ENCODE assay signal across 26 mouse cellular contexts in the genomic region with DNA sequence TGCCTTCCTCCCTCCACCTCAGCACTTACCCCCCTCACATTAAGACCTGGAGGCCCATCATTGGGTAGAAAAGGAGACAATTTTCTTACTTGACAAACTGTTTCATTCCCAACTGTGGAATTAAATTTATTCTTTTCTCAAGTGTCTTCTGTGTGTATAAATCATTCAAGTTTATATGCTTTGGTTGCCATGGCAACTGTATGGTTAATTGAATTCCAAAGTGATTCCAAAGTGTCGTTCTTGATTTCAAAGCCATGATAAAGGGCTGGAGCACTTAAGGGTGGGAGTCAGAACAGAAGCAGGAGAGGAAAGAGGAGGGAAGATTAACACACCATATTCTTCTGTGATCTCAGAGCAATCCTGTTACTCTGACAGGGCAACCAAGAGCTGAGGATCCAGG.
DNase-seq lines count a peak whose midpoint lies in the region; ATAC-seq and TF ChIP-seq lines count a peak whose summit lies in the region.
"Had no signal": no experiment of that assay in that cellular context is flagged by ENCODE, and none has a peak within 500 bp of the region (broad histone marks: within the 10 kb centered on the region; RNA-seq: fewer than 3 reads in every experiment).

No protein-coding gene starts in this region.

- DNase-seq in forebrain, embryonic 14.5 days (ENCODE audit: low spot score): peak; percentile 60
- peak; percentile 20 for DNase-seq in layer of hippocampus, adult 9-11 months
- no peak for DNase-seq in layer of hippocampus, postnatal 36 days
- peak; percentile 35 for DNase-seq in MN1 (ENCODE audit: low spot score)
- DNase-seq in brain, embryonic 18.5 days (ENCODE audit: low read depth, low spot score): peak; percentile 56
- DNase-seq in gastrocnemius, adult 2 months: no peak
- DNase-seq: adrenal gland, postnatal 25 days; cerebellum, adult 8-10 months; cerebellum, postnatal 25 days; gastrocnemius, postnatal 10 days; heart, postnatal 14 days; kidney, adult 9 months; kidney, postnatal 14 days; liver; lung, embryonic 14.5 days; lung, postnatal 14 days; right cerebral cortex, postnatal 25 days; thymus, postnatal 14 days had no signal

- H3K27me3 ChIP-seq in forebrain, embryonic 14.5 days (replicated peaks; ENCODE audit: control insufficient read depth, insufficient read depth, low read length): no peaks in the 10 kb centered on the region
- no peaks in the 10 kb centered on the region for H3K27me3 ChIP-seq in forebrain, embryonic 12.5 days
- no peaks in the 10 kb centered on the region for H3K27me3 ChIP-seq in intestine, postnatal 0 days (replicated peaks; ENCODE audit: control insufficient read depth, insufficient read depth, low read length)
- H3K27me3 ChIP-seq: embryonic facial prominence, embryonic 12.5 days; intestine, embryonic 15.5 days; stomach, embryonic 15.5 days had no signal

- H3K4me2 ChIP-seq in forebrain, embryonic 14.5 days (ENCODE audit: low read length): no peak overlapping the region
- no peak overlapping the region for H3K4me2 ChIP-seq in forebrain, embryonic 12.5 days
- H3K4me2 ChIP-seq in intestine, postnatal 0 days (replicated peaks; ENCODE audit: low read depth): no peak overlapping the region
- H3K4me2 ChIP-seq: embryonic facial prominence, embryonic 12.5 days; intestine, embryonic 15.5 days; lung, embryonic 14.5 days; stomach, embryonic 15.5 days had no signal

- H3K36me3 ChIP-seq in forebrain, embryonic 14.5 days (ENCODE audit: control insufficient read depth, insufficient read depth, low read length): no peaks in the 10 kb centered on the region
- H3K36me3 ChIP-seq in forebrain, embryonic 12.5 days (replicated peaks): no peaks in the 10 kb centered on the region
- no peaks in the 10 kb centered on the region for H3K36me3 ChIP-seq in intestine, postnatal 0 days (ENCODE audit: control insufficient read depth, insufficient read depth)
- H3K36me3 ChIP-seq: embryonic facial prominence, embryonic 12.5 days; hindbrain, embryonic 10.5 days; intestine, embryonic 15.5 days; stomach, embryonic 15.5 days had no signal

- intact Hi-C loops in gastrocnemius, adult 2 months (cut with DNase I): no loop called here

- no peak for TF ChIP-seq CTCF in gastrocnemius, adult 2 months (IDR thresholded peaks at IDR 0.05)
- TF ChIP-seq CTCF in intestine, postnatal 0 days (IDR thresholded peaks at IDR 0.05; ENCODE audit: low read depth): no peak

- no peak for ATAC-seq in forebrain, embryonic 14.5 days
- ATAC-seq in forebrain, embryonic 12.5 days (ENCODE audit: low FRiP score): no peak
- ATAC-seq in intestine, postnatal 0 days: no peak
- ATAC-seq: hindbrain, embryonic 16.5 days; intestine, embryonic 15.5 days had no signal

- H3K9me3 ChIP-seq in forebrain, embryonic 14.5 days (replicated peaks; ENCODE audit: control insufficient read depth, low read length): no peaks in the 10 kb centered on the region
- no peaks in the 10 kb centered on the region for H3K9me3 ChIP-seq in forebrain, embryonic 12.5 days
- H3K9me3 ChIP-seq in intestine, postnatal 0 days (ENCODE audit: control insufficient read depth): no peaks in the 10 kb centered on the region
- H3K9me3 ChIP-seq: embryonic facial prominence, embryonic 12.5 days; hindbrain, embryonic 10.5 days; intestine, embryonic 15.5 days; stomach, embryonic 15.5 days had no signal

- no peak overlapping the region for H3K27ac ChIP-seq in forebrain, embryonic 14.5 days (ENCODE audit: low read depth, low read length)
- no peak overlapping the region for H3K27ac ChIP-seq in forebrain, embryonic 12.5 days
- no peak overlapping the region for H3K27ac ChIP-seq in gastrocnemius, adult 2 months
- H3K27ac ChIP-seq in intestine, postnatal 0 days (ENCODE audit: low read depth, low read length): no peak overlapping the region
- H3K27ac ChIP-seq: embryonic facial prominence, embryonic 12.5 days; hindbrain, embryonic 10.5 days; intestine, embryonic 15.5 days; liver, embryonic 14.5 days; stomach, embryonic 15.5 days had no signal

- no peak overlapping the region for H3K9ac ChIP-seq in forebrain, embryonic 14.5 days (ENCODE audit: low read length)
- no peak overlapping the region for H3K9ac ChIP-seq in forebrain, embryonic 12.5 days
- no peak overlapping the region for H3K9ac ChIP-seq in intestine, postnatal 0 days (ENCODE audit: low read depth, low read length)
- H3K9ac ChIP-seq: embryonic facial prominence, embryonic 12.5 days; intestine, embryonic 15.5 days; liver, embryonic 14.5 days; lung, embryonic 14.5 days; stomach, embryonic 15.5 days had no signal

- H3K4me3 ChIP-seq in forebrain, embryonic 14.5 days (ENCODE audit: low read depth, low read length): no peak overlapping the region
- H3K4me3 ChIP-seq in forebrain, embryonic 12.5 days (replicated peaks): no peak overlapping the region
- no peak overlapping the region for H3K4me3 ChIP-seq in gastrocnemius, adult 2 months
- no peak overlapping the region for H3K4me3 ChIP-seq in intestine, postnatal 0 days (ENCODE audit: low read depth, low read length)
- H3K4me3 ChIP-seq: embryonic facial prominence, embryonic 12.5 days; hindbrain, embryonic 10.5 days; intestine, embryonic 15.5 days; stomach, embryonic 15.5 days had no signal

- no peaks in the 10 kb centered on the region for H3K4me1 ChIP-seq in forebrain, embryonic 14.5 days (ENCODE audit: control insufficient read depth, insufficient read depth, low read length)
- H3K4me1 ChIP-seq in forebrain, embryonic 12.5 days: no peaks in the 10 kb centered on the region
- H3K4me1 ChIP-seq in intestine, postnatal 0 days (replicated peaks; ENCODE audit: control insufficient read depth, insufficient read depth, low read length): no peaks in the 10 kb centered on the region
- H3K4me1 ChIP-seq: embryonic facial prominence, embryonic 12.5 days; hindbrain, embryonic 10.5 days; intestine, embryonic 15.5 days; stomach, embryonic 15.5 days had no signal

- 24% methylated on average over 1 of the region's 1 CpGs for WGBS in forebrain, embryonic 14.5 days
- 41% methylated on average over 1 of the region's 1 CpGs for WGBS in forebrain, embryonic 12.5 days
- 26% methylated on average over 1 of the region's 1 CpGs for WGBS in intestine, postnatal 0 days

Comparison
In these comparisons a context has a peak if more than half of its experiments do, and no peak if none do; other contexts are left out.
1. DNase-seq: peak in forebrain, embryonic 14.5 days (single experiment), layer of hippocampus, adult 9-11 months (single experiment), MN1 (single experiment) and brain, embryonic 18.5 days (single experiment); none in layer of hippocampus, postnatal 36 days (0 of 2) and gastrocnemius, adult 2 months (single experiment).